Mouse (Mus musculus): ENCODE results near the gene Ppp1r14b. TPM values are rescaled to one million over a fixed set of nuclear protein-coding genes. Genes with fewer than 3 reads are reported as not detected.

Ppp1r14b gene
- polyA plus RNA-seq, 1 experiment from 2014 or later: 90.8 TPM

- WGBS: 80% methylated on average over 13 of the region's 13 CpGs
- peaks cover 12% of the 10 kb centered on the region for H3K36me3 ChIP-seq
- DNase-seq (ENCODE audit: low spot score): no peak
- H3K4me1 ChIP-seq: peaks cover 69% of the 10 kb centered on the region
- H3K27me3 ChIP-seq (ENCODE audit: low read depth, poor library complexity, severe bottlenecking): peaks cover 55% of the 10 kb centered on the region
- no peaks in the 10 kb centered on the region for H3K9me3 ChIP-seq (replicated peaks)
- H3K4me3 ChIP-seq: 0 out of 2 replicates have a peak overlapping the region, but pooled peaks have one; percentile 9
- H3K27ac ChIP-seq (replicated peaks): no peak overlapping the region
Measured at GRCm38 (mm10) chr19:6972247-6972917, 2.4 kb upstream of the Ppp1r14b start.

- H3K4me1 ChIP-seq: peaks cover 73% of the 10 kb centered on the region
- peaks cover 25% of the 10 kb centered on the region for H3K36me3 ChIP-seq
- peak overlapping the region; percentile 95 for H3K4me3 ChIP-seq
- peak overlapping the region; percentile 95 for H3K27ac ChIP-seq (replicated peaks)
- no peak for DNase-seq (ENCODE audit: low spot score)
- no peaks in the 10 kb centered on the region for H3K9me3 ChIP-seq (replicated peaks)
- WGBS: 36% methylated on average over 12 of the region's 12 CpGs
- H3K27me3 ChIP-seq (ENCODE audit: low read depth, poor library complexity, severe bottlenecking): peaks cover 42% of the 10 kb centered on the region
Measured at GRCm38 (mm10) chr19:6973581-6974190, 1.1 kb upstream of the Ppp1r14b start.

GRCm38 (mm10) chr19:6975537-6976521, 1.1 kb downstream of the Ppp1r14b start, which contains the start of gene Plcb3:
TSS of gene Plcb3 (minus strand) at chr19:6976470.
- H3K36me3 ChIP-seq: peaks cover 27% of the 10 kb centered on the region
- peak within 1 kb of the TSS; percentile 95 for H3K27ac ChIP-seq (replicated peaks)
- H3K9me3 ChIP-seq (replicated peaks): no peaks in the 10 kb centered on the region
- peak within 1 kb of the TSS; percentile 95 for H3K4me3 ChIP-seq
- peaks cover 21% of the 10 kb centered on the region for H3K27me3 ChIP-seq (ENCODE audit: low read depth, poor library complexity, severe bottlenecking)
- 0% methylated on average over 16 of the region's 16 CpGs for WGBS
- peaks cover 68% of the 10 kb centered on the region for H3K4me1 ChIP-seq
- peak; percentile 78 for DNase-seq (ENCODE audit: low spot score)

- Histone ChIP-seq H3K4me1 (peaks cover 66% of the 10 kb centered on the region), H3K27ac (replicated peaks) (peak overlapping the region; percentile 97)
- no peak for DNase-seq (ENCODE audit: low spot score)
Measured at GRCm38 (mm10) chr19:6977759-6978638, 3.2 kb downstream of the Ppp1r14b start.

GRCm38 (mm10) chr19:6978639-6978974, 3.8 kb downstream of the Ppp1r14b start:
- Histone ChIP-seq H3K4me3 (peak overlapping the region; percentile 66), H3K27ac (replicated peaks) (peak overlapping the region; percentile 97), H3K4me1 (peaks cover 63% of the 10 kb centered on the region), H3K9me3 (replicated peaks) (no peaks in the 10 kb centered on the region), H3K36me3 (peaks cover 45% of the 10 kb centered on the region), H3K27me3 (ENCODE audit: low read depth, poor library complexity, severe bottlenecking) (no peaks in the 10 kb centered on the region)
- 64% methylated on average over 3 of the region's 3 CpGs for WGBS
- DNase-seq (ENCODE audit: low spot score): no peak

More at GRCm38 (mm10) chr19:6977759-6978638, 3.2 kb downstream of the Ppp1r14b start:
- H3K27me3 ChIP-seq (ENCODE audit: low read depth, poor library complexity, severe bottlenecking): no peaks in the 10 kb centered on the region
- WGBS: 88% methylated on average over 13 of the region's 13 CpGs
- peak overlapping the region; percentile 66 for H3K4me3 ChIP-seq
- H3K36me3 ChIP-seq: peaks cover 40% of the 10 kb centered on the region
- H3K9me3 ChIP-seq (replicated peaks): no peaks in the 10 kb centered on the region

GRCm38 (mm10) chr19:6979001-6979479, 4.3 kb downstream of the Ppp1r14b start:
- Histone ChIP-seq H3K4me3 (peak overlapping the region; percentile 66), H3K36me3 (peaks cover 49% of the 10 kb centered on the region)

GRCm38 (mm10) chr19:6979486-6980380, 5.0 kb downstream of the Ppp1r14b start:
- peak; percentile 100 for DNase-seq (ENCODE audit: low spot score)
- no peaks in the 10 kb centered on the region for H3K9me3 ChIP-seq (replicated peaks)
- peaks cover 55% of the 10 kb centered on the region for H3K36me3 ChIP-seq
- peaks cover 55% of the 10 kb centered on the region for H3K4me1 ChIP-seq
- H3K27me3 ChIP-seq (ENCODE audit: low read depth, poor library complexity, severe bottlenecking): no peaks in the 10 kb centered on the region
- peak overlapping the region; percentile 66 for H3K4me3 ChIP-seq
- WGBS: under 1% methylated on average over 59 of the region's 59 CpGs
- H3K27ac ChIP-seq (replicated peaks): peak overlapping the region; percentile 97

More at GRCm38 (mm10) chr19:6979001-6979479, 4.3 kb downstream of the Ppp1r14b start:
- Histone ChIP-seq H3K4me1 (peaks cover 59% of the 10 kb centered on the region), H3K27me3 (ENCODE audit: low read depth, poor library complexity, severe bottlenecking) (no peaks in the 10 kb centered on the region), H3K9me3 (replicated peaks) (no peaks in the 10 kb centered on the region), H3K27ac (replicated peaks) (peak overlapping the region; percentile 97)
- DNase-seq (ENCODE audit: low spot score): peak; percentile 30
- WGBS: 15% methylated on average over 11 of the region's 11 CpGs

- peak; percentile 99 for DNase-seq (ENCODE audit: low spot score)
- H3K4me1 ChIP-seq: peaks cover 59% of the 10 kb centered on the region
- H3K27ac ChIP-seq (replicated peaks): peak within 1 kb of the TSS; percentile 97
- WGBS: 2% methylated on average over 38 of the region's 38 CpGs
- no peaks in the 10 kb centered on the region for H3K27me3 ChIP-seq (ENCODE audit: low read depth, poor library complexity, severe bottlenecking)
- H3K9me3 ChIP-seq (replicated peaks): no peaks in the 10 kb centered on the region
- peaks cover 63% of the 10 kb centered on the region for H3K36me3 ChIP-seq
- peak within 1 kb of the TSS; percentile 66 for H3K4me3 ChIP-seq
Measured at GRCm38 (mm10) chr19:6980381-6981093, 5.8 kb downstream of the Ppp1r14b start, which contains the start of gene Fkbp2. TSS of gene Fkbp2 (minus strand) at chr19:6980501.

- DNase-seq (ENCODE audit: low spot score): no peak
- no peaks in the 10 kb centered on the region for H3K27me3 ChIP-seq (ENCODE audit: low read depth, poor library complexity, severe bottlenecking)
- WGBS: 92% methylated on average over 4 of the region's 4 CpGs
- peaks cover 64% of the 10 kb centered on the region for H3K36me3 ChIP-seq
- peak overlapping the region; percentile 66 for H3K4me3 ChIP-seq
- H3K27ac ChIP-seq (replicated peaks): no peak overlapping the region
- H3K4me1 ChIP-seq: peaks cover 58% of the 10 kb centered on the region
- no peaks in the 10 kb centered on the region for H3K9me3 ChIP-seq (replicated peaks)
Measured at GRCm38 (mm10) chr19:6981465-6981864, 6.7 kb downstream of the Ppp1r14b start.

GRCm38 (mm10) chr19:6983621-6984020, 8.9 kb downstream of the Ppp1r14b start:
- H3K4me3 ChIP-seq: no peak overlapping the region
- no peaks in the 10 kb centered on the region for H3K27me3 ChIP-seq (ENCODE audit: low read depth, poor library complexity, severe bottlenecking)
- H3K4me1 ChIP-seq: peaks cover 57% of the 10 kb centered on the region
- DNase-seq (ENCODE audit: low spot score): no peak
- 67% methylated on average over 5 of the region's 5 CpGs for WGBS
- H3K27ac ChIP-seq (replicated peaks): no peak overlapping the region
- H3K9me3 ChIP-seq (replicated peaks): no peaks in the 10 kb centered on the region
- peaks cover 42% of the 10 kb centered on the region for H3K36me3 ChIP-seq
